Mouse (Mus musculus) heart, embryonic 10.5 days (tissue): ENCODE results near the gene Faap20. TPM values are rescaled to one million over a fixed set of nuclear protein-coding genes. Genes with fewer than 3 reads are reported as not detected.

Experiments
- DNase-seq: peaks from one replicate; pipeline ENCODE4 v3.0.0-alpha.2; 2017; ENCODE audit warnings: low spot score
- H3K27ac ChIP-seq: fragments of 300-500 bp; sonication (generic); 2 replicates; pipeline ENCODE4 v1.5.1; 2016; ENCODE audit warnings: mild to moderate bottlenecking
- H3K27me3 ChIP-seq: fragments of 300-500 bp; sonication (generic); 2 replicates; pipeline ENCODE4 v1.6.1; 2016; ENCODE audit warnings: mild to moderate bottlenecking; ENCODE audit not compliant: poor library complexity, insufficient read depth, severe bottlenecking
- H3K36me3 ChIP-seq: fragments of 300-500 bp; sonication (generic); 2 replicates; pipeline ENCODE4 v1.6.1; 2016; ENCODE audit warnings: mild to moderate bottlenecking, moderate library complexity
- H3K4me1 ChIP-seq: fragments of 300-500 bp; sonication (generic); 2 replicates; pipeline ENCODE4 v1.6.1; 2016; ENCODE audit warnings: mild to moderate bottlenecking
- H3K4me3 ChIP-seq: fragments of 300-500 bp; sonication (generic); 2 replicates; pipeline ENCODE4 v1.5.1; 2016; ENCODE audit warnings: mild to moderate bottlenecking, moderate library complexity
- H3K9me3 ChIP-seq: fragments of 300-500 bp; sonication (generic); 2 replicates; pipeline ENCODE4 v1.6.1; 2016; ENCODE audit warnings: mild to moderate bottlenecking, moderate library complexity
- WGBS: fragments of 180-500 bp; shearing (Covaris S2); methylation state at CpG from one replicate; pipeline ENCODE4 v1.1.7; 2016; 5-methylcytosine and 5-hydroxymethylcytosine counted together
- polyA plus RNA-seq: library from polyadenylated mRNA; unstranded; fragments of >200 nt; fragmentation: Nextera tagmentation; extraction: Ambion mirVana; gene quantifications from 2 replicates; pipeline ENCODE4 v1.2.1, GENCODE M21; 2016

The Faap20 gene
- 77.0 and 87.4 TPM in 2 replicates for polyA plus RNA-seq

DNA sequence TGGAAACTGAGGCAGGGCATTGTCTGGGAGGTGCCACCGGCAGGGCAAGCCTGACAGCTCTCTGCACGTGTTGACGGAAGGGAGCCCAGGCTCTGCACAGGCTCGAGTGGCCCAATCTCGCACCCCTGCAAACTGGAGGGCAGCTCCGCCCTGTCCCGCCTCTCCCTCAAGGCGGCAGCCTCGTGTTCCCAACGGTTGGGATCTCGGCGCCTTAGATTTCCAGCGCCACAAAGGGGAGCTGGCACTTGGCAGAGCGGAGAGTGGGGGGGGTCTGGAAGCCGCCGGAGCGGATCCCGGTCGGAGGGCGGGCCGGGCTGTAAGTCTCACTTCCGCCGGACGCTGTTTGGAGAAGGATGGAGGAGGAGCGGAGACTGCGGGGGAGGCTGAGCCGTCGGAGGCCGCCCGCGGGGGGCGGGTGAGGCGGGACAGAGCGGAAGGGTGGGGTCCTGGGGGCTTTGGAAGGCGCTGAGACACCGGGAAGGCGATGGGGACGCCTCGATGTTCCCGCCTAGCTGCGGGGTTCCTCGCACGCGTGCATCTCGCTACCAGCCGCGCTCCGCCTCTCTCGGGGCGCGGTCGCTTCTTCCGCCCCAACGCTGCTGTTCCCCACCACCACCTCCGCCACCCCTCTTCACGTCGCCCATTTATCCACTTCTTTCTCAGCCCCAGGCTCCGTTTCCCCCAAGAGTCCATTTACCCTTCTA lies at the start of gene Faap20:
Gene Faap20, plus strand, starts transcription at position 155 of the 704 bp plus-strand sequence.
- peaks cover 13% of the 10 kb centered on the region; the same call in 1 of the 2 replicates for H3K36me3 ChIP-seq
- H3K4me3 ChIP-seq, result peak within 1 kb of the TSS; percentile 68
- peaks cover 34% of the 10 kb centered on the region for H3K4me1 ChIP-seq
- peak; percentile 95 for DNase-seq
- no peaks in the 10 kb centered on the region for H3K9me3 ChIP-seq
- H3K27ac ChIP-seq, result peak within 1 kb of the TSS; percentile 92
- no peaks in the 10 kb centered on the region for H3K27me3 ChIP-seq
- under 1% methylated on average over 52 of the region's 58 CpGs for WGBS

DNA sequence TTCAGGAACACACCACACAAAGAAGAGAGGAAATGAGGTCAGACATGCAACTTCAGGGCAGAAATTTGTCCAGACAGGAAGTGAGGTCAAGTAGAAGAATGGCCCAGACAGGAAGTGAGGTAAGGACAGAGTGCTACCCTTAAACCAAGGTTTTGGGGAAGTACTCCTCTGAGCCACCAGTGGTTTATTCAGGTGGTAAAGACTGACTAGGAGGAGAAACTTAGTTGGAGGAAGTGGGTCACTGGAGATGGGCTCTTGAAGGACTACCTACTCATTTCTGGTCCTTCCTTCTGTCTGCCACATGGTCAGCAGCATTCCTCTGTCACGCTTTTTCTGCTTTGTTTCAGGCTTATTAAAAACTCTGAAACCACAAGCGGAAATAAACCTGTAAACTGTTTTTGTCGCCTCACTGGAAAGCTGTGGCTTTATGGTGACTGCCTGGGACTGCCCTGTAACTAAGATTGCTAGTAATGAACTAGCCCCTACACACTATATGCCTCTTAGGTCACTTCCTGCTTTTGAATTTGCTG lies 48.7 kb upstream of the Faap20 start:
- H3K27ac ChIP-seq, result no peak overlapping the region
- no peaks in the 10 kb centered on the region for H3K27me3 ChIP-seq
- WGBS, result 78% methylated on average over 3 of the region's 3 CpGs
- H3K9me3 ChIP-seq, result no peaks in the 10 kb centered on the region
- H3K36me3 ChIP-seq, result no peaks in the 10 kb centered on the region
- no peak for DNase-seq
- H3K4me3 ChIP-seq, result no peak overlapping the region
- peaks cover 89% of the 10 kb centered on the region for H3K4me1 ChIP-seq

DNA sequence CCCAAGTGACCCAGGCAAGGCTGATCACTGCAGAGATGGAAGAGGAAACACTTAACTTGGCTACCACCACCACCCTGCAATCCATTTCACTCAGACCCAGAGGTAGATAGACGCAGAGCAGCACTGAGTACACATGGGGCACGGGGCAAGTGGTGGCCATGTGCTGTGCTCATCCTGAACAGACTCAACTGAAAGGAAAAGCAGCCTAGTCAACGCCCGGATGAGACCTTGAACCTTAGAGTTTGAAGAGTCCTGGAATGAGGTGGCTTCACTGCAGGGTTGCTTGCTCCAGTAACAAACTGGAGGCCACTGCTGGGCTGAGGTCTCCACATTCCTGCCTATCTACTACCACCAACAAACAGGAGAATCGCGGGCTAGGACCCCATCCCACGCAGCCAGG lies 47.8 kb upstream of the Faap20 start:
- Histone ChIP-seq H3K4me1 (peaks cover 89% of the 10 kb centered on the region), H3K4me3 (no peak overlapping the region), H3K36me3 (no peaks in the 10 kb centered on the region), H3K9me3 (no peaks in the 10 kb centered on the region), H3K27me3 (no peaks in the 10 kb centered on the region), H3K27ac (no peak overlapping the region)
- WGBS, result 80% methylated on average over 7 of the region's 7 CpGs
- no peak for DNase-seq

DNA sequence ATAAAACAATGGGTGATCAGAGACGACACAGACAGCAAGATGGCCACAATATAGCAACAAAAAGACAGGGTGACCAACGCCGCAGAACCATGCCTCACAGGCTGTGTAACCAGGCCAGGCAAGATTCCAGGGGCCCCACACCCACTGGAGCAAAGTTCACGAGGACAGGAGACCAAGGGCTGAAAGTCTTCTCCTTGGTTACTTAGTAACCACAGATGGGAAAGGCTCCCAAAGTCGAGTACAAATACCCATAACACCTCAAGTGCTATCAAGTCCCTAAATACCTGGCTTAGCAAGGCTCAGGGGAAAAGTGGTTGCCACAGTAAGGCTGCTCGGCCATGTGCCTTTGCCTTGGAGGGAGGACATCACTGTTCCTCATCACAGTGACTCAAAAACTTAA lies 43.7 kb upstream of the Faap20 start:
- Histone ChIP-seq H3K9me3 (no peaks in the 10 kb centered on the region), H3K4me1 (peaks cover 84% of the 10 kb centered on the region), H3K27ac (no peak overlapping the region; the same call in 1 of the 2 replicates), H3K4me3 (no peak overlapping the region), H3K27me3 (no peaks in the 10 kb centered on the region), H3K36me3 (peaks cover 12% of the 10 kb centered on the region)
- no peak for DNase-seq
- 75% methylated on average over 6 of the region's 6 CpGs for WGBS

DNA sequence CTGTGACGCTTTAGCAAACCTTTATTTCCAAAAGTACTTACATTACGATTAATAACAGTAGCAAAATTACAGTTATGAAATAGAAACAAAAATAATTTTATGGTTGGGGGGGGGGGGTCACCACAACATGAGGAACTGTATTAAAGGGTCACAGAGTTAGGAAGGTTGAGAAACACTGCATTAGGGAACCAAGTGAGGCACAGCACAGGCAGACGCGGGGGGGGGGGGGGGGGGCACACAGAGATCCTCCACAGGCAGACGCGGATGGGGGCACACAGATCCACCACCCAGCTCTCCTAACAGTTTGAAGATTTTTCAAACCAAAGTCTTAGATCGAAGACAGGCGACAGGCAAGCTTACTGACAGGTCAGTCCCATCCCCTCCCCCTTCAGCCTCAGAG lies 43.1 kb upstream of the Faap20 start:
- Histone ChIP-seq H3K4me1 (peaks cover 84% of the 10 kb centered on the region), H3K27ac (no peak overlapping the region; the same call in 1 of the 2 replicates), H3K4me3 (no peak overlapping the region), H3K9me3 (no peaks in the 10 kb centered on the region), H3K27me3 (no peaks in the 10 kb centered on the region), H3K36me3 (peaks cover 17% of the 10 kb centered on the region)
- no peak for DNase-seq
- 60% methylated on average over 7 of the region's 8 CpGs for whole genome bisulfite sequencing

DNA sequence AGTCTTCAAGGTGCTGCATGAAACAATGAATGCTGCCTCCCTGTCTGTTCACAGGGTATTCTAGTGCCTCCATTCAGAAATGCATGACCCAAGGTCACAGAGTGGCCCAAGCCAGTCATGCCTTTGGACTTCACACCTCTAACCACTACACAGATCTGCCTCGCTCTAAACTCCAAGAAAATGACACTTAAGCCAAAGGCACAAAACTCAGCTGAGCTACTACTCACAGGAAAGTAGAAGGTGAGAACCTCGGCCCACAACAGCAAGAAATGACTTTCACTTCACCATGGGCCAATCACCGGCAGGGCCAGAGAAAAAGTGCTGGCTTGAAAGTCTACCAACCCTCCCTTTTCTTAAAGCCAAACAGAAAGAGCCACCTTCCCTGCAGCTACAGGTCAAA lies 41.8 kb upstream of the Faap20 start:
- WGBS, result 75% methylated on average over 3 of the region's 3 CpGs
- H3K9me3 ChIP-seq, result no peaks in the 10 kb centered on the region
- H3K36me3 ChIP-seq, result peaks cover 21% of the 10 kb centered on the region
- H3K27ac ChIP-seq, result peak overlapping the region; percentile 37; the same call in 1 of the 2 replicates
- H3K27me3 ChIP-seq, result no peaks in the 10 kb centered on the region
- no peak for DNase-seq
- H3K4me3 ChIP-seq, result no peak overlapping the region
- H3K4me1 ChIP-seq, result peaks cover 86% of the 10 kb centered on the region

DNA sequence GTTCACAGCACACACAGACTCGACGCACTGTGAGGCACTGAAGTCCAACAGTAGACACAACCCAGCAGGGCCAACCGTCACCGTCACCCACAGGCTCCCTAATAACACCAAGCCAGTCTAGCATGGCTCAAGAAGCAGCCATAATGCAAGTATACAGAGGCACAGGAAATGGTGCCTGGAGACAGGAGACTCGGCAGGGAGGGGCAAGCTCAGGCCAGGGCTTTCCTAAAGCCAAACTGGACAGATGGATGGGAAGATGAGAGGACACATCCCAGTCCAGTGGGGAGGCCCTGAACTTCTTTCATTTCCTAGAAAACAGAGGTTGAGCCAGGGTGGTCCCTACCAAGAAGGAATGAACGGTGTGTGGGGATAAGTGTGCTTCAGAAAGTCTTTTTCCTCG lies 41.0 kb upstream of the Faap20 start:
- DNase-seq, result no peak
- 81% methylated on average over 7 of the region's 7 CpGs for WGBS
- Histone ChIP-seq H3K27ac (peak overlapping the region; percentile 37; the same call in 1 of the 2 replicates), H3K36me3 (peaks cover 21% of the 10 kb centered on the region), H3K4me3 (no peak overlapping the region), H3K27me3 (no peaks in the 10 kb centered on the region), H3K4me1 (peaks cover 86% of the 10 kb centered on the region), H3K9me3 (no peaks in the 10 kb centered on the region)

DNA sequence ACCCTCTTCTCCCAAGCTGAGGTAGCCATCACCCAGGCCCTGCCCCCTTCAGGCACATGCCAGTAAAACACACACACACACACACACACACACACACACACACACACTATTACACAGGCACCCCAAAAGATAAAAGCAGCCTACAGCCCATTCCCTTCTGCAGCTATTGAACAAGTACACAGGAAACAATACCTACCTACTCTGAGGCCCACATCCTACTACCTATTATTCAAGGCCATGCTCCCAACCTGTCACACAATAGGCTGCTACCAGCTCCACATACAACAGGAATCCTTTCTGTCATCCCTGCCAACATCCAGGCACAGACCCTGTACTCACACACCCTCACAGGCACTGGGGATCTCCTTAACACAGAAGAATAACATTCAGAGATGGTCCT lies 40.5 kb upstream of the Faap20 start:
- no peak overlapping the region for H3K4me3 ChIP-seq
- no peaks in the 10 kb centered on the region for H3K9me3 ChIP-seq
- no peak overlapping the region for H3K27ac ChIP-seq
- peaks cover 88% of the 10 kb centered on the region for H3K4me1 ChIP-seq
- DNase-seq, result no peak
- no peaks in the 10 kb centered on the region for H3K27me3 ChIP-seq
- peaks cover 21% of the 10 kb centered on the region for H3K36me3 ChIP-seq

DNA sequence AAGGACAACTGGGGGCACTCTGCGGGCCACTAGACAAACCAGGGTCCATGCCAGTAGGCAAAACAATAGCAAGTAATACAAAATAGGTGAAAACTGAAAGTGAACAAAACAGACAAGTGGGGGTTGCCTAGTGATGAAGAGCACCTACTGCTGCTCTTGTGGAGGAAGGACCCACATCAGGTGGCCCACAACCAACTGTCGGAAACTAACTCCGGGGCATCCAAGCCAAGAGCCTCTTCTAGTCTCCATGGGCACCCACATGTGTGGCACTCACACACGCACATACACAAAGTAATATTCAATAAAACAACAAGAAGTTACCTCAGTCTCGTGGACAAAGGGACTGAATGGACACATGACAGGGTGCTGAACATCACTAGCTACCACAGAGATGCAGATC lies 40.1 kb upstream of the Faap20 start:
- Histone ChIP-seq H3K9me3 (no peaks in the 10 kb centered on the region), H3K4me1 (peaks cover 88% of the 10 kb centered on the region), H3K36me3 (peaks cover 21% of the 10 kb centered on the region), H3K27ac (no peak overlapping the region), H3K4me3 (no peak overlapping the region), H3K27me3 (no peaks in the 10 kb centered on the region)
- no peak for DNase-seq
- WGBS, result 89% methylated on average over 5 of the region's 5 CpGs

DNA sequence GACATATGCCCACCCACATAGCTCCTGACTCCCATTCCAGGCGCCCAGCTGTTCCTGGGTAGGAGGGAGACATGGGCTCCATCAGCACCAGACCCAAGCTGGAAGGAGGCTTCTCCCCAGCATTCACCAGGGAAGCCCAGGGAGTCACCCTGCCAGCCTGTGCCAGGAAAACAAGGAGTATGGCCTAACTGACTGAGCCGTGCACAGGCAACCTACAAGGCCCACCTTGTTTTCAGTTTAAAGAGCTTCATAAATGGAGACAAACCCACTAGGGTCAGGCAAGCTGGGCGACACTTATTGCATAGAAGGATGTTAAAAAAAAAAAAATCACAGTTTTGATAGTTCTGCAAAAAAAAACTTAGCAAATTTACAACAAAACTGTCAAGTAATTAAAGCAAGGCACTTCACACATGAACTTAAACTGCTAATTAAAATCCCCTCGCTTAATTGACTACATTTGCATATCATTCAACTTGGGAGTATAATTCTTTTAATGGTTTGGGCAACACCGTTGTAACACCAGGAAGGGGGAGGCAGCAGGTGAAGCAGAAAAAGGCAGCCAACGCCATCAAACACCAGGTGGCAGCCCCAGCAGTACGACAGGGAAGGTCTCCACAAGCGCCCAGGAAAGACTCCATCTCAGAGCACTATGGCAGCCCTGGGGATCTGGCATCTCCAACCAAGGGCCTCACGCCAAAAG lies 36.4 kb upstream of the Faap20 start:
- H3K4me3 ChIP-seq, result no peak overlapping the region
- no peaks in the 10 kb centered on the region for H3K9me3 ChIP-seq
- no peak for DNase-seq
- no peak overlapping the region for H3K27ac ChIP-seq
- no peaks in the 10 kb centered on the region for H3K27me3 ChIP-seq
- WGBS, result 69% methylated on average over 9 of the region's 9 CpGs
- H3K4me1 ChIP-seq, result peaks cover 93% of the 10 kb centered on the region
- H3K36me3 ChIP-seq, result peaks cover 21% of the 10 kb centered on the region

DNA sequence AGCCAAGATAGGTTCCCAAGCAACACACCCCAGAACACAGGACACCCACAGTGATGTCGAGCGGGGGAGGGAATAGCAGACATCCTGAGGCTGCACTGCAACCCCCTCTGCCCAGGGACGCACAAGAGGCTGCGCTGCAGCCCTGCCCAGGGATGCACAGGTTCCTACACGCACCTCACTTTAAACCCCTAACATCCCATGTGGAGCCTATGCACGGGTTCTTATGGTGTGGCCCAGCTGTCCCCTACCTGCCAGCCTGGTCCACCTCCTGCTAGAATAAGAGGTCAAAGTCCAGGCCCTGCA lies 35.9 kb upstream of the Faap20 start:
- 79% methylated on average over 6 of the region's 6 CpGs for WGBS
- peaks cover 21% of the 10 kb centered on the region for H3K36me3 ChIP-seq
- H3K27me3 ChIP-seq, result no peaks in the 10 kb centered on the region
- H3K4me1 ChIP-seq, result peaks cover 93% of the 10 kb centered on the region
- no peak for DNase-seq
- H3K4me3 ChIP-seq, result no peak overlapping the region
- H3K27ac ChIP-seq, result no peak overlapping the region
- no peaks in the 10 kb centered on the region for H3K9me3 ChIP-seq

DNA sequence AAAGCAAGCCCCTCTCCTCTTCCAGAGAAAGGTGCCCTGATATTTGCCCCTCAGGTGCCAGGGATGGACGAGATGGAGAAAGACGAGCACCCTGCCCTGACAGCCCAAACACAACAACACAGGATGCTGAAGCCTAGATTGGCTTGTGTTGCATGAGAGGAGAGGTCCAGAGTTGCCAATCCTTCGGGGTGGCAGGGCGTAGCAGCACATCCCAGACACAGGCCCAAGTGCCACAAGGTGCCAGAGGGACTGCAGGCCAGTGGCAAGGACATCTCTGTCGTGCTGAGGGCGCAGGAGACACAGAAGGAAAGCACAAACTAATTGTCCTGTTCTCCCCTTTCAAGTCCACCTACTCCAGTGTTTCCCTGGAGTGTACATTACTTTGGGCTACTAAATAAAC lies 35.4 kb upstream of the Faap20 start:
- no peaks in the 10 kb centered on the region for H3K9me3 ChIP-seq
- DNase-seq, result no peak
- no peak overlapping the region for H3K27ac ChIP-seq
- 81% methylated on average over 6 of the region's 6 CpGs for whole genome bisulfite sequencing
- peaks cover 20% of the 10 kb centered on the region for H3K36me3 ChIP-seq
- no peak overlapping the region for H3K4me3 ChIP-seq
- peaks cover 93% of the 10 kb centered on the region for H3K4me1 ChIP-seq
- no peaks in the 10 kb centered on the region for H3K27me3 ChIP-seq

DNA sequence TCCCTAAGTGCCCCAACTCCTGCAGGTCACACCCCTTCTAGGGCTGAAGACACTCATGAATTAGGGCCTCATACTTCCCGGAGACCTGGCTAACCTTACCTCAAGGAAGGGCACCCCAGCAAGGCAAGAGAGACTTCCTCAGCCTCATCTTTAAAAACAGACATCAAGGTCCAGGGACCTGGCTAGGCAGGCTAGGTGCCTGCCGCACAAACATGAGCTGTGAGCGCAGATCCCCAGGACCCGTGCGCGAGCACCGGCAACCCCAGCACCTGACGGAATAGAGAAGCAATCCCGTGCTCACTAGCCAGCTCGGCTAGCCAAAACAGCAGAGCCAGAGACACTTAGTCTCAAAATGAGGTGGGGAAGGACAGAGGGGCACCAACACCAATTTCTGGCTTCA lies 34.8 kb upstream of the Faap20 start:
- WGBS, result 75% methylated on average over 10 of the region's 10 CpGs
- H3K27me3 ChIP-seq, result no peaks in the 10 kb centered on the region
- peaks cover 93% of the 10 kb centered on the region for H3K4me1 ChIP-seq
- no peak for DNase-seq
- H3K27ac ChIP-seq, result peak overlapping the region; percentile 17; the same call in 1 of the 2 replicates
- 0 out of 2 replicates have a peak overlapping the region, but pooled peaks have one; percentile 17 for H3K4me3 ChIP-seq
- no peaks in the 10 kb centered on the region for H3K9me3 ChIP-seq
- H3K36me3 ChIP-seq, result peaks cover 17% of the 10 kb centered on the region
